Mouse (Mus musculus): ENCODE measurements around the gene Stk39.

Stk39 gene

GRCm38 (mm10) chr2:68289961-68290360 is 182.1 kb downstream of the Stk39 start:
- DNase-seq (ENCODE audit: low read depth, low spot score): no peak

DNA sequence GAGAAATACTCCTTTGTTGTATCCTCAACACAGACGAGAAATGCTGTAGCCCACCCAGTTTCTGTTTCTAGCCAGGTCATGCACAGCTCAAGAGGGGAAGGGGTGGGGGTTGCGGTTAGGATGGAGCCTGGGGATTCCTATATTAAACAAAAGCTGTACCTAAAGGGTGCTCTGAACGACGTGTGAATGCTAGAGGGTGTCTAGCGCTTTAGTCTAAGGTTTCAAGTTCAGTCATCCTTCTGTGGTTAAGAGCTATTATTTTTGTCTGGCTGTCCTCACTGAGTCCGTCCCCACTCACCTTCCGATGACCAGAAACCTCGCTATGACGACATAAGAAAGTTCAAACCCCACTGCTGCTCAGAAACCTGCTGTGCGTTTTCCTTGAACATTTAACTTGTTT is 182.9 kb downstream of the Stk39 start:
- no peak for DNase-seq (ENCODE audit: low read depth, low spot score)

DNA sequence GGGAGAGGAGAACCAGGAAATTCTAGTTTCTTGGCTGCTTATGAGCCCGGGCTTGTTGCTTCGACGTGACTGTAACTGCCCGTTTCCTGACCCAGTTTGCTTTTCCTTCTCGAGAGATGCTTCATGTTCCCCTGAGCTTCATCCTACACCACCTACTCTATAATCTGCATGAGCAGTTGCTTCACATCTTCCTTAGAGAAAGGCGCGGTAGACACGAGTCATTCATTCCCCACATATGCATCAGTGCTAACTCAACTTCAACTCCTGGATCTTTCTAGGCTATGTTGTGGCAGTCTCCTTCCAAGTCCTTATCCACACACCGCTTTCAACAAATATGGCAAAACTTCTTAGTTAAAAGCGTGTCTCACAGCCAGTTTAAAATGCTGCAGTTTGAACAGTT is 184.0 kb downstream of the Stk39 start:
- DNase-seq (ENCODE audit: low read depth, low spot score): no peak

DNA sequence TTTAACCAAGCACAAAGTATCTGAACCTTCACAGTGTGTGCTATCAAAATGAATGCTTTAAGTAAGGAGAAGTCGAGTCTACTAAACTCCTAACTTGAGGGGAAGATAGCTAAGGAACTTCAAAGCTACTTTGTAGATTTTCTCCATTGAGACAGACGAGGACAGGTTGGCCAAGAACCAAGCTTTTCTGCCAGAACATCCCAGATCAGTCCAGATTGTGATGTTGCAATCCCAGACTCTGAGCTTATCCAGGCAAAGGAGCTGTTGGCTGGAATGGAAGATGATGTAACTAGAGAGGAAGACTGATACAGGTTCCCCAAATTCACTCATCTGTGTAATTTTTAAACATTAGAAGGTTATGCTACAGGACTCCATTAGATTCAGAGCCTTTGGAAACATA is 187.7 kb downstream of the Stk39 start:
- no peak for DNase-seq (ENCODE audit: low read depth, low spot score)

GRCm38 (mm10) chr2:68283021-68283548 is 189.0 kb downstream of the Stk39 start:
- no peak for DNase-seq (ENCODE audit: low read depth, low spot score)

DNA sequence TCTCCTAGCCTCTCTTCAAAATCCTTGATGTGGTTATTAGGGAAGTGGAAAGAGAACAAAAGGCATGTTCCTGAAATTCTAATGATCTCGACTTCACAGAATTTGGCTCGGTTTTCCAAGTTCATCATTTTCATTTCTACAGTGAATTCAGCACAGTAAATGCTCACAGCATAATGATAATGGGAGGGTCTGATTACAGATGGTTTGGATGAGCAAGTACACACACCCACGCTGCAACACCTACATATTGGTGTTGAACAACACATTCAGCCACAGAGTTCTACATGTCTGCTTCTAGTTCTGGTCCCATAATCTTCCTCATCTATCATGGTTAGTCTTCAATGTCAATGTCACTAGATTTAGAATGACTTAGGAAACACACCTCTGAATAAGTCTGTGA is 190.5 kb downstream of the Stk39 start:
- no peak for DNase-seq (ENCODE audit: low read depth, low spot score)

GRCm38 (mm10) chr2:68271301-68271700 is 200.8 kb downstream of the Stk39 start:
- no peak for DNase-seq (ENCODE audit: low read depth, low spot score)

DNA sequence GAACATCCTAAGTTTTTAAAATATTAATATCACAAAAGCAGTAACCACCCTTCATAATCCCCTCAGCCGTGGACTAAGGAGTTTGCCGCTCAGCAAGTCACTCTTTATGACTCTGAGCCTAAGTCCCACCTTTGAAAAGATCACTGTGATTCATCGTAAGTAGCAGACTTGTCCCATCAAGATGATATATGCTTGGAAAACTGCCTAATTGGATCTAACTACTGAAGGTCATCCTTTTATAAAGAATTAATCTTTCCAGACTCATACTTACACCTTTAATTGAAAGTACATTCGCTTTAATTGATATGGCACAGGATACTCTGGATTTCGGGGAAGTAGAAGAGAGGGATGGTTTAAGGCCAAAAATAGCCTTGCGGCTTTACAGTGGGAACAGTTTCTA is 201.2 kb downstream of the Stk39 start:
- DNase-seq (ENCODE audit: low read depth, low spot score): no peak

GRCm38 (mm10) chr2:68269646-68270045 is 202.4 kb downstream of the Stk39 start:
- no peak for DNase-seq (ENCODE audit: low read depth, low spot score)

DNA sequence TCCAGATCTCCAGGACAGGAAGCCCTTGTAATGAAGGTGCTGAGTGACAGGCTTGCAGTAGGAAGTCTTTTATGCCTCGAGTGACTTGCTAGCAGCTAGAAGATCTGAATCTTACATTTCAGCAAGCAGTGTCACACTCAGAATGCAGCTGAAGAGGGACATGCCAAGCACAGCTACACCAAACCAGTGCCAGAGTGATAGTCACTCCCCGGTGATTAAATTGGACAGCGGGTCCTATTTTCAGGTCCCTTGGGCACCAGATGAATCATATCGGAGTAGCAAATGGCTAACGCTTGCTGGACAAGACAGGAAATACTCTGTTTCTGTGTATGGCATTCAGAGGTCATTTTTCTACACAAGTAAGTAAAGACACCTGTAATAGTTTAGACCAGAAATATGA is 207.2 kb downstream of the Stk39 start:
- DNase-seq (ENCODE audit: low read depth, low spot score): no peak

DNA sequence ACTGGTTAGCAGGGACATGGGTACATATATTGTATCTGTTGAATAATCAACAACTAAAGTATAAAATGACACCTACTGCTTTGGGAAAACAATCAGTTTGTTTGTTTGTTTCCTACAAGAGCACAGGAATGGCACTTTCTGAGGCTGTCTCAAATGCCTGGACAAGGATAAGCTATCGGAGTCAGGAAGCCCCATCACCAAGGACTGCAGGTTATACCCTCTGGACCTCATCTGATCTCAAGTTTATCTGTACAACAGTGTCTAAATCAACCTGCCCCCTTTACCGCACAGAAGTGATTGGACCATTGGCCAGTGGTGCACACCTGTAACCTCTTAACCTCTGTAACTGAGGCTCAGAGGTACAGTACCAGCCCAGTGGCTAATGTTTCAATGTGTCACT is 211.2 kb downstream of the Stk39 start:
- DNase-seq (ENCODE audit: low read depth, low spot score): no peak

GRCm38 (mm10) chr2:68257571-68257970 is 214.5 kb downstream of the Stk39 start:
- DNase-seq (ENCODE audit: low read depth, low spot score): no peak

GRCm38 (mm10) chr2:68256472-68256871 is 215.6 kb downstream of the Stk39 start:
- no peak for DNase-seq (ENCODE audit: low read depth, low spot score)

GRCm38 (mm10) chr2:68254756-68255155 is 217.3 kb downstream of the Stk39 start:
- DNase-seq (ENCODE audit: low read depth, low spot score): no peak

DNA sequence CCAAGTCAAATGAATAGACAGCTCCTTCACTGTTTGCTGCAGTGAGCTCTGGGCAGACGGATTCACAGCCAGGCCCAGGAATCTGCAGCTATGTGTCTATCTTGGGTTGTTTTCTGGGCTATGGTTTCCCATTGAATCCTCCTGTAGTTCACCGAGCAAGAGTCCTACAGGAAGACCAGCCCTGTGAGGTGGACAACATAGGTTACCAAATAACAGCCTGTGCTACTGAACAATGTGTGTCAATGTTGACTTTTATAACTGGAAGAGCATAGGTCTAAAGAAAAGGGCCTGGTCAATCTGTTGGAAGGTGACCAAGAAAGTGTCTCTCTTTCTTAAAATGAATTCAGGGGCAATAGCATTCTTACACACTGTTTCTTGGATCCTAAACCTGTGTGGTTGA is 218.8 kb downstream of the Stk39 start:
- no peak for DNase-seq (ENCODE audit: low read depth, low spot score)

DNA sequence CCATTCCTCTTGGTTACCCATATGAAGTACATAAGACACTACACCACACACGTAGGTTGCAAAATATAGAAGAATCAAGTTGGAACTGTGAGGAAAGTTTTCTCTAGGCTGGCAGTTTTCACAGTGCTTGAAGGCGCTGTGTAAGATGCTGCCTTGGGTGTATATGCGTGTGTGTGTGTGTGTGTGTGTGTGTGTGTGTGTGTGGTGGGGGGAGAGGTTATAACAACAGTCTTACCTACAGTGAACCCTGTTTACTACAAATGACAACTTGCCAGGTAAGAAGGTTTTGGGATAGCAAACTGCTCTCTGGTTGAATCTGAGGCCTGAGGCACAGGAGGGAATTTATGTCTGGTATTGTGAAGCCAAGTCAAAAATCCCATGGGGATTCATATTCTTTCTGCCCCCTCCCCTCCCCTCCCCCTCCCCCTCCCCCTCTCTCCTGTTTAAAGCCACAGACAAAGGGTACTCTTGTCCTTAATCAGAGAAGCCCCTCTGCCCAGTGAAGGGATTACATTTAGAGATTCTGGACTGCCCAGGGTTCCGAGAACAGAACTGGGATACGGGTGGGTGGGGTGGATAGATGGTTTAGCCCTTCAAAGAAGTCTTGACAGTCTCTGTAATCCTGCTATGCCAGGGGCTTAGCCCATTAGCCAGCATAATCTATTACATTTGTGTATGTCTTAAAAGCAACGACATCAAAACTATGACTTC is 219.9 kb downstream of the Stk39 start:
- DNase-seq (ENCODE audit: low read depth, low spot score): no peak

- no peak for DNase-seq (ENCODE audit: low read depth, low spot score)
Measured at GRCm38 (mm10) chr2:68250897-68251296, 221.2 kb downstream of the Stk39 start.

DNA sequence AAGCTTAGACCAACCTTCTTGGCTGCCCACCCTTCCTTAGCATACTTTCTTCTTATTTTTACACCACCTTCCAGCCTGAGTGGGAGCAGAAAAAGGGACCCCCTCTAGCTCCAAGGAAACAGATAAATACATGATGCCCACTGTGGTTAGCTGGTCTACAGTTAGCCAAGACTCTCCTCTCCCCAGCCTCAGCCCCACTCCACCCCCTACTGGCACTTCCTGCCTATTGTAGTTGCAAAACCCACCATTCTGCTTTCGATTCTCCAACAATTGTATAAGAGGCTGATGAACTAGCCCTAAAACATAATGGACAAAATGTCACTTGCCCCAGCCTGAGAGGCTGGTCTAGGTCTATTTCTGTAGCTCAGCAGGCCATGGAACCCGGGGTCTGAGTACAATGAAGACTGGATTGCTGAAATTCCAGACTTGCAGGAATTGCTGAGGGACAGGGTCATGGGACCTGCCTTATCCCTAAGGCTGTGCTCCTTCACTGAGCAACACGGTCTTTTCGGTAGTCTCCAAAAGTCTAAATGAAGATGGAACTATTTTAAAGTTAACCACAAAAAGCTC is 222.1 kb downstream of the Stk39 start:
- no peak for DNase-seq (ENCODE audit: low read depth, low spot score)

- DNase-seq (ENCODE audit: low read depth, low spot score): no peak
Measured at GRCm38 (mm10) chr2:68246284-68246683, 225.8 kb downstream of the Stk39 start.

DNA sequence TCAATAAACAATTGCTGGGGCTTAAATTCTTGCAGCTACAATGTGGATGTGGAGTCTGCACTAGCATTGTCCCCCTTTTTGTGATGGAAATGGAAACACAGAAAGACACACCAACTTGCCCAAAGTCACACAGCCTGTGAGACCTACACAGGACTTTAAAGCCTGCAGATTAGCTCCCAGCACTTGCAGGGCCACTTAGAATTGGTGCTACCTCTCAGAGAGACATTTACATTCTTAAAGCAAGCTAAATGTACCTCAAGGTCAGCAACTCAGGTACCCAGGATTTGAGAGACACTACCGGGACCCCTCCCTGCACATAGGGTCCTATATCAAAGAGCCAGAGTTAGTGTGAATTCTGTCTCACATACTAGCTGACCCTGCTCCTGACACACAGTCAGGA is 227.5 kb downstream of the Stk39 start:
- DNase-seq (ENCODE audit: low read depth, low spot score): no peak

- no peak for DNase-seq (ENCODE audit: low read depth, low spot score)
Measured at GRCm38 (mm10) chr2:68243879-68244553, 228.1 kb downstream of the Stk39 start.

GRCm38 (mm10) chr2:68243273-68243672 is 228.8 kb downstream of the Stk39 start:
- DNase-seq (ENCODE audit: low read depth, low spot score): no peak

- DNase-seq (ENCODE audit: low read depth, low spot score): no peak
Measured at GRCm38 (mm10) chr2:68242069-68242468, 230.0 kb downstream of the Stk39 start.
